In genomic region chr15:97831242-97831986, GRCm38 (mm10) we compare ENCODE assay signal across 8 mouse cellular contexts. TPM values are rescaled to one million over a fixed set of nuclear protein-coding genes. Genes with fewer than 3 reads are reported as not detected.
DNase-seq lines count a peak whose midpoint lies in the region; ATAC-seq lines count a peak whose summit lies in the region.

No protein-coding gene starts in this region.

- peak; percentile 79 to 93 for DNase-seq in adrenal gland, adult (ENCODE audit: inconsistent age in 2 of 2, low spot score in 1 of 2)
- DNase-seq in adrenal gland, adult 8-10 months, result no peak
- DNase-seq in brain, embryonic 18.5 days (ENCODE audit: low read depth, low spot score), result peak; percentile 51
- peak; percentile 78 for DNase-seq in forebrain, embryonic 10.5 days (ENCODE audit: extremely low spot score, low spot score)
- peak; percentile 79 for DNase-seq in heart, postnatal 4 days
- peak; percentile 70 to 74 for DNase-seq in left cerebral cortex, postnatal 36 days (ENCODE audit: low spot score in 2 of 2)
- DNase-seq in spleen, adult 12 weeks (ENCODE audit: low spot score), result peak; percentile 30

- peak overlapping the region; percentile 96 for H3K4me3 ChIP-seq in forebrain, embryonic 10.5 days

- peaks cover 69% of the 10 kb centered on the region for H3K4me1 ChIP-seq in forebrain, embryonic 10.5 days

- intact Hi-C loops in left cerebral cortex, postnatal 36 days (cut with DNase I), result loop anchor here (5.0 kb wide), 1 partner anchor 44 kb away; no protein-coding TSS in a partner anchor

- peak overlapping the region; percentile 99 for H3K27ac ChIP-seq in forebrain, embryonic 10.5 days

- peak; percentile 67 for ATAC-seq in megakaryocyte progenitor cell, adult 5-6 weeks (replicated peaks; ENCODE audit: poor library complexity)

- H3K36me3 ChIP-seq in forebrain, embryonic 10.5 days (replicated peaks), result peaks cover 2% of the 10 kb centered on the region

- no peaks in the 10 kb centered on the region for H3K9me3 ChIP-seq in forebrain, embryonic 10.5 days

- under 1% methylated on average over 81 of the region's 84 CpGs for WGBS in forebrain, embryonic 10.5 days

- peaks cover 48% of the 10 kb centered on the region for H3K27me3 ChIP-seq in forebrain, embryonic 10.5 days (ENCODE audit: poor library complexity, severe bottlenecking)

RNA-seq across cellular contexts. Expression of gene Hdac7, which starts 12.9 kb away (rescaled TPM):
- 100 to 1,000 TPM in 2 of 4 experiments, 10 to 100 TPM in 2; 86.1 to 106 (median 96.2) TPM for total RNA-seq in adrenal gland, adult 8-10 months (2022)
- polyA plus RNA-seq in forebrain, embryonic 10.5 days (2016; fragmentation: Nextera tagmentation; extraction: Ambion mirVana), result 21.6 and 25.3 TPM in 2 replicates
- 10 to 100 TPM; 51.6 to 52.0 TPM for total RNA-seq in heart, postnatal 4 days (2021)
- total RNA-seq in left cerebral cortex, postnatal 36 days (2021), result 10 to 100 TPM; 21.4 to 36.4 TPM
- 22.1 and 29.2 TPM in 2 replicates for total RNA-seq in megakaryocyte progenitor cell, adult 5-6 weeks (2015)
- total RNA-seq in megakaryocyte progenitor cell, adult 5-6 weeks (2017), result 12.6 and 14.0 TPM in 2 replicates

RNA-seq across cellular contexts. Expression of gene Slc48a1, which starts 53.1 kb away (rescaled TPM):
- total RNA-seq in adrenal gland, adult 8-10 months (2022), result 100 to 1,000 TPM; 120 to 216 (median 160) TPM
- 28.7 and 32.2 TPM in 2 replicates for polyA plus RNA-seq in forebrain, embryonic 10.5 days (2016; fragmentation: Nextera tagmentation; extraction: Ambion mirVana)
- total RNA-seq in heart, postnatal 4 days (2021), result 10 to 100 TPM; 58.7 to 59.2 TPM
- total RNA-seq in left cerebral cortex, postnatal 36 days (2021), result 100 to 1,000 TPM; 165 to 196 TPM
- total RNA-seq in megakaryocyte progenitor cell, adult 5-6 weeks (2015), result 83.0 and 94.4 TPM in 2 replicates
- total RNA-seq in megakaryocyte progenitor cell, adult 5-6 weeks (2017), result 62.7 and 70.0 TPM in 2 replicates
